24 mouse cellular contexts compared by ENCODE assay signal in genomic region chr4:59505481-59505880, GRCm38 (mm10).
"Had no signal": no experiment of that assay in that cellular context is flagged by ENCODE, and none has a peak within 500 bp of the region (broad histone marks: within the 10 kb centered on the region; RNA-seq: fewer than 3 reads in every experiment).

No protein-coding gene starts in this region.

- H3K9me3 ChIP-seq: limb, embryonic 10.5 days; limb, embryonic 13.5 days; liver, embryonic 15.5 days; lung, embryonic 15.5 days; midbrain, embryonic 12.5 days; neural tube, embryonic 13.5 days; stomach, embryonic 15.5 days had no signal

- H3K27ac ChIP-seq: limb, embryonic 10.5 days; limb, embryonic 13.5 days; liver, embryonic 12.5 days; liver, embryonic 15.5 days; lung, embryonic 15.5 days; midbrain, embryonic 12.5 days; neural tube, embryonic 13.5 days; stomach, embryonic 15.5 days had no signal

- H3K4me2 ChIP-seq: limb, embryonic 13.5 days; liver, embryonic 12.5 days; liver, embryonic 15.5 days; lung, embryonic 15.5 days; midbrain, embryonic 12.5 days; neural tube, embryonic 13.5 days; stomach, embryonic 15.5 days had no signal

- DNase-seq: kidney, adult 11 months; kidney, adult 9 months; kidney, postnatal 14 days; kidney, postnatal 4 days; layer of hippocampus, adult 9-11 months; layer of hippocampus, postnatal 36 days; liver; lung, adult 18-20 months; lung, postnatal 10 days; lung, postnatal 36 days; retina, postnatal 1 day; right cerebral cortex, postnatal 25 days; spleen, adult 18-20 months; thymus, postnatal 25 days had no signal

- H3K4me3 ChIP-seq: limb, embryonic 10.5 days; limb, embryonic 13.5 days; liver, embryonic 12.5 days; liver, embryonic 15.5 days; lung, embryonic 15.5 days; midbrain, embryonic 12.5 days; myocyte; neural tube, embryonic 13.5 days; stomach, embryonic 15.5 days had no signal

- H3K4me1 ChIP-seq: limb, embryonic 13.5 days; lung, embryonic 15.5 days; midbrain, embryonic 12.5 days; neural tube, embryonic 13.5 days; stomach, embryonic 15.5 days had no signal

- H3K9ac ChIP-seq: limb, embryonic 13.5 days; liver, embryonic 12.5 days; liver, embryonic 15.5 days; lung, embryonic 15.5 days; midbrain, embryonic 12.5 days; neural tube, embryonic 13.5 days; stomach, embryonic 15.5 days had no signal

- ATAC-seq: liver, embryonic 12.5 days; midbrain, embryonic 16.5 days had no signal

- H3K27me3 ChIP-seq: limb, embryonic 13.5 days; liver, embryonic 12.5 days; liver, embryonic 15.5 days; lung, embryonic 15.5 days; midbrain, embryonic 12.5 days; neural tube, embryonic 13.5 days; stomach, embryonic 15.5 days had no signal
